Mouse (Mus musculus) retina, postnatal 1 day (tissue): ENCODE data around the gene Ucn2.

Source experiments
- DNase-seq: peaks from one replicate; pipeline ENCODE4 v3.0.0-alpha.2; 2012

Gene Ucn2

GRCm38 (mm10) chr9:108992620-108993361 lies 7.0 kb downstream of the Ucn2 start:
- no peak for DNase-seq

- no peak for DNase-seq
Observed at GRCm38 (mm10) chr9:108996411-108996810, 10.6 kb downstream of the Ucn2 start.

- peak; percentile 30 for DNase-seq
Observed at GRCm38 (mm10) chr9:108998287-108999166, 12.7 kb downstream of the Ucn2 start.

- no peak for DNase-seq
Observed at GRCm38 (mm10) chr9:108999167-108999526, 13.3 kb downstream of the Ucn2 start.

- DNase-seq = peak; percentile 80
Observed at GRCm38 (mm10) chr9:109000726-109001125, 14.9 kb downstream of the Ucn2 start.

- DNase-seq = peak; percentile 53
Observed at GRCm38 (mm10) chr9:109003201-109003600, 17.4 kb downstream of the Ucn2 start.

- DNase-seq = no peak
Observed at GRCm38 (mm10) chr9:109007025-109007780, 21.4 kb downstream of the Ucn2 start.

GRCm38 (mm10) chr9:109008081-109008480 lies 22.3 kb downstream of the Ucn2 start:
- no peak for DNase-seq

GRCm38 (mm10) chr9:109008994-109009635 lies 23.3 kb downstream of the Ucn2 start:
- no peak for DNase-seq

GRCm38 (mm10) chr9:109009636-109010315 lies 24.0 kb downstream of the Ucn2 start:
- peak; percentile 23 for DNase-seq

GRCm38 (mm10) chr9:109010316-109010690 lies 24.5 kb downstream of the Ucn2 start:
- no peak for DNase-seq

- no peak for DNase-seq
Observed at GRCm38 (mm10) chr9:109015397-109015796, 29.6 kb downstream of the Ucn2 start.

GRCm38 (mm10) chr9:109016973-109017604 lies 31.3 kb downstream of the Ucn2 start:
- no peak for DNase-seq

GRCm38 (mm10) chr9:109021428-109021827 lies 35.6 kb downstream of the Ucn2 start:
- no peak for DNase-seq

GRCm38 (mm10) chr9:109022866-109023685 lies 37.3 kb downstream of the Ucn2 start:
- no peak for DNase-seq

GRCm38 (mm10) chr9:109027521-109027920 lies 41.7 kb downstream of the Ucn2 start:
- no peak for DNase-seq

GRCm38 (mm10) chr9:109028421-109028820 lies 42.6 kb downstream of the Ucn2 start:
- no peak for DNase-seq

- DNase-seq = no peak
Observed at GRCm38 (mm10) chr9:109028919-109029318, 43.1 kb downstream of the Ucn2 start.

GRCm38 (mm10) chr9:109030312-109030711 lies 44.5 kb downstream of the Ucn2 start:
- DNase-seq = no peak

- DNase-seq = no peak
Observed at GRCm38 (mm10) chr9:109031001-109031400, 45.2 kb downstream of the Ucn2 start.

GRCm38 (mm10) chr9:109031686-109032085 lies 45.9 kb downstream of the Ucn2 start:
- no peak for DNase-seq
